11 mouse cellular contexts compared by ENCODE assay signal in genomic region chr8:84617005-84617404, GRCm38 (mm10). TPM values are rescaled to one million over a fixed set of nuclear protein-coding genes. Genes with fewer than 3 reads are reported as not detected.
A peak's percentile ranks its signal among the peaks of the same experiment; 100 is the strongest.
DNase-seq lines count a peak whose midpoint lies in the region; ATAC-seq lines count a peak whose summit lies in the region.
"Had no signal": no experiment of that assay in that cellular context is flagged by ENCODE, and none has a peak within 500 bp of the region (broad histone marks: within the 10 kb centered on the region; RNA-seq: fewer than 3 reads in every experiment).

No protein-coding gene starts in this region.

- DNase-seq in heart, embryonic 10.5 days (ENCODE audit: low spot score), result no peak
- DNase-seq in heart, adult 8-10 months (ENCODE audit: low spot score), result no peak
- DNase-seq in neural tube, embryonic 10.5 days (ENCODE audit: extremely low spot score, low spot score), result no peak
- DNase-seq in layer of hippocampus, postnatal 36 days, result no peak
- DNase-seq in right cerebral cortex, postnatal 4 days, result no peak
- DNase-seq: adrenal gland, adult 8-10 months; lung, adult 2 months; right cerebral cortex, postnatal 14 days had no signal

- no peaks in the 10 kb centered on the region for H3K36me3 ChIP-seq in heart, embryonic 10.5 days
- H3K36me3 ChIP-seq in neural tube, embryonic 12.5 days, result peaks cover 1% of the 10 kb centered on the region; the same call in 1 of the 2 replicates
- H3K36me3 ChIP-seq in hindbrain, embryonic 16.5 days (ENCODE audit: control insufficient read depth, insufficient read depth, low read length), result no peaks in the 10 kb centered on the region
- peaks cover 25% of the 10 kb centered on the region for H3K36me3 ChIP-seq in neural tube, embryonic 13.5 days

- peak overlapping the region; percentile 28 for H3K4me3 ChIP-seq in heart, embryonic 10.5 days
- H3K4me3 ChIP-seq in neural tube, embryonic 12.5 days, result no peak overlapping the region
- H3K4me3 ChIP-seq in hindbrain, embryonic 16.5 days (ENCODE audit: low read length), result no peak overlapping the region
- no peak overlapping the region for H3K4me3 ChIP-seq in neural tube, embryonic 13.5 days

- H3K4me1 ChIP-seq in heart, embryonic 10.5 days, result peaks cover 21% of the 10 kb centered on the region
- peaks cover 18% of the 10 kb centered on the region for H3K4me1 ChIP-seq in neural tube, embryonic 12.5 days
- H3K4me1 ChIP-seq in hindbrain, embryonic 16.5 days (ENCODE audit: control insufficient read depth, insufficient read depth, low read depth, low read length), result no peaks in the 10 kb centered on the region; the same call in 1 of the 2 replicates
- peaks cover 30% of the 10 kb centered on the region for H3K4me1 ChIP-seq in neural tube, embryonic 13.5 days (replicated peaks)

- H3K27ac ChIP-seq in heart, embryonic 10.5 days, result peak overlapping the region; percentile 24; the same call in 1 of the 2 replicates
- no peak overlapping the region for H3K27ac ChIP-seq in neural tube, embryonic 12.5 days
- peak overlapping the region; percentile 5; the same call in 1 of the 2 replicates for H3K27ac ChIP-seq in hindbrain, embryonic 16.5 days (ENCODE audit: low read depth, low read length)
- peak overlapping the region; percentile 33 for H3K27ac ChIP-seq in neural tube, embryonic 13.5 days (replicated peaks)

- H3K9ac ChIP-seq in neural tube, embryonic 12.5 days, result no peak overlapping the region
- H3K9ac ChIP-seq in hindbrain, embryonic 16.5 days (ENCODE audit: low read depth, low read length), result no peak overlapping the region
- peak overlapping the region; percentile 43; the same call in 1 of the 2 replicates for H3K9ac ChIP-seq in neural tube, embryonic 13.5 days

- H3K4me2 ChIP-seq in neural tube, embryonic 12.5 days (replicated peaks), result no peak overlapping the region
- H3K4me2 ChIP-seq in hindbrain, embryonic 16.5 days (ENCODE audit: low read length), result no peak overlapping the region
- no peak overlapping the region for H3K4me2 ChIP-seq in neural tube, embryonic 13.5 days

- H3K9me3 ChIP-seq in heart, embryonic 10.5 days, result no peaks in the 10 kb centered on the region
- no peaks in the 10 kb centered on the region for H3K9me3 ChIP-seq in neural tube, embryonic 12.5 days
- no peaks in the 10 kb centered on the region for H3K9me3 ChIP-seq in hindbrain, embryonic 16.5 days (ENCODE audit: control insufficient read depth, low read length)
- H3K9me3 ChIP-seq in neural tube, embryonic 13.5 days, result no peaks in the 10 kb centered on the region

- ATAC-seq in neural tube, embryonic 12.5 days (ENCODE audit: low FRiP score, low read depth), result 0 out of 2 replicates have a peak, but pooled peaks have one; percentile 46
- ATAC-seq in hindbrain, embryonic 16.5 days, result no peak
- peak; percentile 52; the same call in 1 of the 2 replicates for ATAC-seq in neural tube, embryonic 13.5 days (ENCODE audit: low read depth)

- peaks cover 77% of the 10 kb centered on the region for H3K27me3 ChIP-seq in heart, embryonic 10.5 days (ENCODE audit: insufficient read depth, poor library complexity, severe bottlenecking)
- H3K27me3 ChIP-seq in neural tube, embryonic 12.5 days (replicated peaks), result no peaks in the 10 kb centered on the region
- H3K27me3 ChIP-seq in hindbrain, embryonic 16.5 days (replicated peaks; ENCODE audit: control insufficient read depth, insufficient read depth, low read length), result no peaks in the 10 kb centered on the region
- no peaks in the 10 kb centered on the region for H3K27me3 ChIP-seq in neural tube, embryonic 13.5 days

- WGBS in heart, embryonic 10.5 days, result 39% methylated on average over 22 of the region's 22 CpGs
- 36% methylated on average over 22 of the region's 22 CpGs for WGBS in neural tube, embryonic 12.5 days
- 34% methylated on average over 21 of the region's 22 CpGs for WGBS in hindbrain, embryonic 16.5 days
- WGBS in neural tube, embryonic 13.5 days, result 44% methylated on average over 22 of the region's 22 CpGs

RNA-seq across cellular contexts. Expression of gene Ier2, which starts 45.6 kb away (rescaled TPM):
- 71.6 and 103 TPM in 2 replicates for polyA plus RNA-seq in heart, embryonic 10.5 days (2016; fragmentation: Nextera tagmentation; extraction: Ambion mirVana)
- 10 to 100 TPM; 12.8 to 26.9 (median 17.4) TPM for total RNA-seq in heart, adult 8-10 months (2022)
- polyA plus RNA-seq in neural tube, embryonic 12.5 days (2016; fragmentation: Nextera tagmentation; extraction: Ambion mirVana), result 72.4 and 72.8 TPM in 2 replicates
- 18.2 and 19.6 TPM in 2 replicates for polyA plus RNA-seq in hindbrain, embryonic 16.5 days (2015; fragmentation: Nextera tagmentation; extraction: Ambion mirVana)
- polyA plus RNA-seq in neural tube, embryonic 13.5 days (2015; fragmentation: Nextera tagmentation; extraction: Ambion mirVana), result 32.5 and 37.7 TPM in 2 replicates
- 1 to 10 TPM; 7.2 to 7.6 TPM for total RNA-seq in layer of hippocampus, postnatal 36 days (2021)
